Mouse (Mus musculus) thymus, postnatal 36 days (tissue): Measurements from ENCODE around the gene Olah.
"Not testable (repeated sequence)": the region's sequence is repeated elsewhere in the genome, so short reads cannot be mapped to it uniquely, and the experiment has no call there.

Source experiments
- DNase-seq, 2 experiments: peaks; one replicate each; pipeline ENCODE4 v3.0.0; 2022; ENCODE audit warnings: mixed read lengths in 2 of 2

Gene Olah

GRCm38 (mm10) chr2:3397110-3397509 is at the start of gene Olah:
Gene Olah (minus strand): TSS chr2:3397210.
- not testable (repeated sequence) for DNase-seq

- no peak for DNase-seq
Observed at GRCm38 (mm10) chr2:3445984-3446383, 49.0 kb upstream of the Olah start.

- no peak for DNase-seq
Observed at GRCm38 (mm10) chr2:3444206-3444605, 47.2 kb upstream of the Olah start.

- DNase-seq, result no peak
Observed at GRCm38 (mm10) chr2:3437956-3438355, 40.9 kb upstream of the Olah start.

GRCm38 (mm10) chr2:3435369-3436061 is 38.5 kb upstream of the Olah start:
- DNase-seq, result no peak

- DNase-seq, result peak; percentile 63 to 81
Observed at GRCm38 (mm10) chr2:3430956-3431355, 33.9 kb upstream of the Olah start.

- no peak for DNase-seq
Observed at GRCm38 (mm10) chr2:3424579-3424910, 27.5 kb upstream of the Olah start.

- DNase-seq, result peak; percentile 91 to 96
Observed at GRCm38 (mm10) chr2:3423841-3424578, 27.0 kb upstream of the Olah start, which contains the start of gene Dclre1c. Gene Dclre1c (plus strand): TSS chr2:3424131.

- no peak for DNase-seq
Observed at GRCm38 (mm10) chr2:3422548-3422947, 25.5 kb upstream of the Olah start, which contains the start of gene Meig1. Gene Meig1 (minus strand): TSS chr2:3422648.

GRCm38 (mm10) chr2:3420157-3420556 is 23.1 kb upstream of the Olah start:
- DNase-seq, result no peak

- peak; percentile 89 to 91 for DNase-seq
Observed at GRCm38 (mm10) chr2:3418883-3419431, 21.9 kb upstream of the Olah start.

- DNase-seq, result no peak
Observed at GRCm38 (mm10) chr2:3415676-3416075, 18.7 kb upstream of the Olah start.

GRCm38 (mm10) chr2:3414241-3414640 is 17.2 kb upstream of the Olah start:
- peak; percentile 67 to 68 for DNase-seq

- no peak for DNase-seq
Observed at GRCm38 (mm10) chr2:3407756-3408155, 10.7 kb upstream of the Olah start.

GRCm38 (mm10) chr2:3405981-3406380 is 9.0 kb upstream of the Olah start:
- DNase-seq, result no peak

- no peak for DNase-seq
Observed at GRCm38 (mm10) chr2:3391945-3392344, 5.1 kb downstream of the Olah start.

- DNase-seq, result no peak
Observed at GRCm38 (mm10) chr2:3387105-3387860, 9.7 kb downstream of the Olah start.

- no peak for DNase-seq
Observed at GRCm38 (mm10) chr2:3365127-3365526, 31.9 kb downstream of the Olah start.

GRCm38 (mm10) chr2:3361067-3361466 is 35.9 kb downstream of the Olah start:
- no peak for DNase-seq

- DNase-seq, result no peak
Observed at GRCm38 (mm10) chr2:3357887-3358286, 39.1 kb downstream of the Olah start.

- no peak for DNase-seq
Observed at GRCm38 (mm10) chr2:3356311-3356710, 40.7 kb downstream of the Olah start.

- no peak for DNase-seq
Observed at GRCm38 (mm10) chr2:3355793-3356192, 41.2 kb downstream of the Olah start.

GRCm38 (mm10) chr2:3353160-3353559 is 43.9 kb downstream of the Olah start:
- no peak for DNase-seq
